Mouse (Mus musculus): Measurements from ENCODE around the gene Acad8.

DNA sequence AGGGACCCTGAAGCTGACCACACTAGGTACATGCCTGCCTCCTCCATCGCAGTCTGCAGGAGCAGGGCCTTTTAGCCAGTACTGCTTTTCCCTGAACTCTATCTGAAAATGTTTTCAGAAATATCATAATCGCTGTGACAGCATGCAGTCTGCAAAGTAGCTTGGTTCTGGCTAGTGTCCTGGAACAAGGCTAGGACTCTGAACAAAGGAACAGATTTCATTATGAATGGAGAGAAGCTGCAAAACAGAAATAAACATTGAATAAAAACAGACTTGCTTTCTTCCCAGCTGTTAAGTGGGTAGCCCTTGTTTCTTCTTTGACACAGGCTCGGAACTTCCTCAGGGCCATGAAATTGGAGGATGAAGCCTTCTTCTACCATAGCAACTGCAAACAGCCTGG is 5.9 kb upstream of the Acad8 start:
- no peak for TF ChIP-seq POLR2A (IDR thresholded peaks at IDR 0.05; ENCODE audit: control insufficient read depth in 1 of 2, insufficient read depth in 1 of 2, low read depth in 1 of 2, low read length in 2 of 2, poor library complexity in 1 of 2)
- no peak for TF ChIP-seq CTCF (IDR thresholded peaks at IDR 0.05 in 2 of 3, conservative IDR thresholded peaks at IDR 0.05 in 1 of 3; ENCODE audit: control insufficient read depth in 1 of 3, insufficient read depth in 1 of 3, low read depth in 2 of 3, low read length in 3 of 3, poor library complexity in 1 of 3, severe bottlenecking in 1 of 3)
- TF ChIP-seq NRF1 (IDR thresholded peaks at IDR 0.05; ENCODE audit: insufficient read depth, low read depth, low read length, poor library complexity, severe bottlenecking) = no peak
- TF ChIP-seq RAD21 (IDR thresholded peaks at IDR 0.05; ENCODE audit: low read depth, low read length) = no peak
- TF ChIP-seq KAT2A (conservative IDR thresholded peaks at IDR 0.05; ENCODE audit: low read depth, low read length) = no peak
